Mouse (Mus musculus): ENCODE results near the gene Zfp141. TPM values are rescaled to one million over a fixed set of nuclear protein-coding genes. Genes with fewer than 3 reads are reported as not detected.

Gene Zfp141
- total RNA-seq (2014; fragmentation: Nextera tagmentation) (24.2 and 26.2 TPM in 2 replicates), total RNA-seq (2017) (37.6 and 38.8 TPM in 2 replicates)

GRCm38 (mm10) chr7:42505588-42505987 lies at the start of gene Zfp141:
TSS of gene Zfp141 (minus strand) at chr7:42505740.
- ATAC-seq (replicated peaks; ENCODE audit: low FRiP score, low TSS enrichment, poor library complexity, severe bottlenecking): peak; percentile 98

- no peak for ATAC-seq (replicated peaks; ENCODE audit: low FRiP score, low TSS enrichment, poor library complexity, severe bottlenecking)
Measured at GRCm38 (mm10) chr7:42551766-42552165, 46.2 kb upstream of the Zfp141 start.

DNA sequence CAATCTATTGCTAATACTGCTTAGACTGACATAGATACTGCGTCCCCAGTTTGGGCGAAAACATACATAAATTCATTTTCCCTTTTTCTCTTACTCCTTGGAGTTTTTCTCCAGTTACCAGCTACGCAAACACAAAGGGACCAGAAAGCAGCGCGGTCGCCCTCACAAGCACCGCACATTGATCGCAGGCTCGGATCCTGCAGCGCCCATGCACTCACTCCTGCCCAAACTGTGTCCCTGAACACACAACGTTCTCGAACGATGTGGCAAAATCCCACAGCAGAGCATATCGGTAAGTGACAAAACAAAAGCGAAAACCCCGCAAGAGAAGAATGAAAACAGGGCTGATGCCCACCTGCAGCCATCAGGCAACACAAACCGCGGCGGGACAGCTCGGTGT lies 354 bp downstream of the Zfp141 start:
- peak; percentile 69 for ATAC-seq (replicated peaks; ENCODE audit: low FRiP score, low TSS enrichment, poor library complexity, severe bottlenecking)

GRCm38 (mm10) chr7:42498248-42498647 lies 7.3 kb downstream of the Zfp141 start:
- ATAC-seq (replicated peaks; ENCODE audit: low FRiP score, low TSS enrichment, poor library complexity, severe bottlenecking): no peak

DNA sequence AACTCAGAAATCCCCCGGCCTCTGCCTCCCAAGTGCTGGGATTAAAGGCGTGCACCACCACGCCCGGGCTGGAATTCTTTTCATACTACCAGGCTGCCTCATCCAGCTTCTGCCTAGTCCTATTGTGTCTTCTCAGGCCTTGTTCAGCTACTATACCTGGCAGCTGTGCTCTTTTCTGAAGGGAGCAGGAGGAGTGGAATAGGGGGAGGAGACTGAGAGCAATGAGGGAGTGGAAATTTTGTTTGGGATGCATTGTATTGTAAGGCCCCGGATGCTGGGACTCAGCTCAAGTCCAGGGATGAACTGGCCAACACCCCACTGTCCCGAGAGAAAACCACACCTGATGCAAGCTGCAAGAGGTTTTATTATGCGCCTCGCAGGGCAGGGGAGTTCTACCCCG lies 8.2 kb downstream of the Zfp141 start:
- no peak for ATAC-seq (replicated peaks; ENCODE audit: low FRiP score, low TSS enrichment, poor library complexity, severe bottlenecking)

DNA sequence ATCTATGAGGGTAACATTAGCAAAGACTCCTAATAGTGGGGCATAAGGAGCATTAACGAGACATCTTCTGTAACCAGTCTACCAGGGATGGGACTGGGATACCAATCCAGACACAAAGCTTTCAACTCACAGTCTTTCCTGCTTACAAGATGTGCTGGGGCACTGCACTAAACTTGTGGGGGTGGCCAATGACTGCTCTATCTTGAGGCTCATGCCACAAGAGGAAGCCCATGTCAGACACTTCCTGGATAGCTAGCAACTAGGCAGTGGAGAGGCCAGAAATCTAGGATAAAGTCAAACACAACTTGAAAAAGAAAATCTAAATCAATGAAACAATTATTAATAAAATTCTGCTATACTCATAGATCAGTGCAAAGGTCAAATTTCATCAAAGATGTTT lies 9.3 kb downstream of the Zfp141 start:
- 0 out of 2 replicates have a peak, but pooled peaks have one; percentile 44 for ATAC-seq (replicated peaks; ENCODE audit: low FRiP score, low TSS enrichment, poor library complexity, severe bottlenecking)

GRCm38 (mm10) chr7:42490859-42491258 lies 14.7 kb downstream of the Zfp141 start:
- ATAC-seq (replicated peaks; ENCODE audit: low FRiP score, low TSS enrichment, poor library complexity, severe bottlenecking): no peak

- ATAC-seq (replicated peaks; ENCODE audit: low FRiP score, low TSS enrichment, poor library complexity, severe bottlenecking): no peak
Measured at GRCm38 (mm10) chr7:42490358-42490757, 15.2 kb downstream of the Zfp141 start.

DNA sequence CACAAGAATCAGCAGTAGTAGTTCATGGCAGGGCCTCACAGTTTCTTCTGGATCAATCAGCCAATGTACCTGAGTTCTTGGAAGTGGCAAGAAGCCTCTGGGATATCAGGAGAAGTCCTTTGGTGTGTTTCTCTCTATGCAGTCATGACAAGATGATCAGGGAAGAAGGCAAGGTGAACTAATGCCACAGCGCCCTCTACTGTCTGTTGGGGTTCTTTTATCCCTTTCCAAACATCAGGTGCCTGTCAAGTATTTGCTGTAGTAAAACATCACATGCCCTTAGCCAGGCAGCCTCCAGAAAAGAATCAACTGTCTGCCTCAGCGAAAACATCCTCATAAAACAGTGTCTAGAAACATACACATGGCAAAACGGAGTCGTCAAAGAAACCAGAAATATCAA lies 50.9 kb downstream of the Zfp141 start:
- no peak for ATAC-seq (replicated peaks; ENCODE audit: low FRiP score, low TSS enrichment, poor library complexity, severe bottlenecking)

DNA sequence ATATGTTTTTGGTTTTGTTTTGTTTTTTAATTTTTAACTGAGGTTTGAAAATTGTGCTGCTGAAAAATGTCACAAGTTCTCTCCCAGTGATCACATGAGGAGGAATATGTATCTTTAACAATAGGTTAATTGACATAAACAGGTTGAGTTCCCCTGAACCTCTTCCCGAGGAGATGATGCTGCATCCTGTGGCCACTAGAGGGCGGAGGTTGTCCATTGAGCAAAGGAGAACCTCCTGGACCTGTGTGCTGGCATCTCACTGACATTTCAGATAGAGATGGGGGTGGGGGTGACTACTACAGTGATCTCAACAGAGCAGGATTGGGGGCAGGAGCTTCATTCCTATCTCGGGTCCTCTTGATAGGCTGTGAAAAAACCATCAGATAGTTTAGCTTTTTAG lies 54.9 kb downstream of the Zfp141 start:
- ATAC-seq (replicated peaks; ENCODE audit: low FRiP score, low TSS enrichment, poor library complexity, severe bottlenecking): peak; percentile 71

GRCm38 (mm10) chr7:42447850-42448249 lies 57.7 kb downstream of the Zfp141 start, which contains the start of gene 4933421I07Rik:
TSS of gene 4933421I07Rik (minus strand) at chr7:42448120.
- ATAC-seq (replicated peaks; ENCODE audit: low FRiP score, low TSS enrichment, poor library complexity, severe bottlenecking): no peak

DNA sequence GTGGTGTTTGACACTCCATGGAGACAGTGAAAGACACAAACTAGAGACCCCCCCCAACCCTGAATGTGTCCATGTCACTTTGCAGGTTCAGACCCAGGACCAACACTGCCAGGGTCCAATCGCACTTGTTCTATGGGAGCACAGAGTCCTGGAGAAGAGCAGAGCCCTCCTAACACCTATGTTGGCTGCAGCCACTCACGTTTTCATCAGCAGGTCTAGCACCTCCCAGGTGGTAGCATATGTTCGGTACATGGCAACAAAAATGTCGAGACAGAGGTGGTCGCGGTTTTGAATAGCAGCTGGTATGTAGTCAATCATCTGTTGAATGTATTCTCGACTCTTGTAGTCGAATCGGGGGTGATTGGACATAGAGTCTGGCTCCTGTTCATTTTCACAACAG lies 58.2 kb downstream of the Zfp141 start:
- no peak for ATAC-seq (replicated peaks; ENCODE audit: low FRiP score, low TSS enrichment, poor library complexity, severe bottlenecking)

Other genes with a start within 250 kb of the Zfp141 start
- gene Vmn2r61, start 245.7 kb downstream of the Zfp141 start, total RNA-seq (2014; fragmentation: Nextera tagmentation): not detected in 2 replicates
- gene Vmn2r61, start 245.7 kb downstream of the Zfp141 start, total RNA-seq (2017): not detected in 2 replicates
- gene 4933421I07Rik, start 57.6 kb downstream of the Zfp141 start, total RNA-seq (2014; fragmentation: Nextera tagmentation): not detected in 2 replicates
- not detected in 2 replicates for gene 4933421I07Rik, start 57.6 kb downstream of the Zfp141 start, total RNA-seq (2017)
- not detected in 2 replicates for gene Gm21028, start 72.8 kb upstream of the Zfp141 start, total RNA-seq (2014; fragmentation: Nextera tagmentation)
- not detected in 2 replicates for gene Gm21028, start 72.8 kb upstream of the Zfp141 start, total RNA-seq (2017)
- gene Zfp977, start 86.8 kb upstream of the Zfp141 start, total RNA-seq (2014; fragmentation: Nextera tagmentation): 1.8 and 3.2 TPM in 2 replicates
- gene Zfp977, start 86.8 kb upstream of the Zfp141 start, total RNA-seq (2017): 2.1 TPM in 1 of 2 replicates, not detected in the other
- gene Zfp976, start 136.8 kb upstream of the Zfp141 start, total RNA-seq (2014; fragmentation: Nextera tagmentation): 8.8 and 11.2 TPM in 2 replicates
- 3.0 and 9.3 TPM in 2 replicates for gene Zfp976, start 136.8 kb upstream of the Zfp141 start, total RNA-seq (2017)
- 6.7 and 6.9 TPM in 2 replicates for gene Zfp975, start 187.0 kb upstream of the Zfp141 start, total RNA-seq (2014; fragmentation: Nextera tagmentation)
- 1.6 and 5.6 TPM in 2 replicates for gene Zfp975, start 187.0 kb upstream of the Zfp141 start, total RNA-seq (2017)
- not detected in 2 replicates for gene Gm17067, start 221.3 kb upstream of the Zfp141 start, total RNA-seq (2014; fragmentation: Nextera tagmentation)
- not detected in 2 replicates for gene Gm17067, start 221.3 kb upstream of the Zfp141 start, total RNA-seq (2017)

All from megakaryocyte-erythroid progenitor cell, adult 5-6 weeks (primary cell).